Mouse (Mus musculus) CH12.LX (cell line): ENCODE results near the gene Sh2b2. TPM values are rescaled to one million over a fixed set of nuclear protein-coding genes. Genes with fewer than 3 reads are reported as not detected.

Experiments used
- DNase-seq: peaks from one replicate; pipeline ENCODE4 v3.0.0-alpha.2; 2013; ENCODE audit errors: extremely low read depth
- H3K27ac ChIP-seq: 2 replicates; pipeline ENCODE4 v1.5.1; 2012; ENCODE audit warnings: low read depth, mild to moderate bottlenecking, control low read depth, moderate library complexity; ENCODE audit not compliant: insufficient read depth
- H3K27me3 ChIP-seq: replicated peaks from 2 replicates; pipeline ENCODE3; 2012; ENCODE audit warnings: inconsistent platforms
- H3K36me3 ChIP-seq, 2 experiments: replicated peaks in 1 of 2; 2 replicates each; pipeline versions ENCODE3 to v1.6.1; 2012; ENCODE audit warnings: inconsistent platforms in 1 of 2, low read length in 1 of 2, mild to moderate bottlenecking in 1 of 2, mixed read lengths in 1 of 2, moderate library complexity in 1 of 2; ENCODE audit not compliant: control insufficient read depth in 1 of 2, insufficient read depth in 1 of 2
- H3K4me1 ChIP-seq, 2 experiments: 2 replicates each; pipeline ENCODE4 v1.6.1; 2012; ENCODE audit warnings: inconsistent platforms in 1 of 2, moderate library complexity in 1 of 2; ENCODE audit not compliant: insufficient read depth in 2 of 2, control insufficient read depth in 1 of 2
- H3K4me2 ChIP-seq: 2 replicates; pipeline ENCODE4 v1.6.1; 2012; ENCODE audit warnings: low read depth, mild to moderate bottlenecking, control low read depth; ENCODE audit not compliant: poor library complexity, insufficient read depth, severe bottlenecking
- H3K4me3 ChIP-seq, 3 experiments: fragments of 150-350 bp in 1 of 3; sonication (generic) in 1 of 3; replicated peaks in 1 of 3; 2 replicates each; pipeline versions ENCODE3 to v1.5.1; 2011 to 2012; ENCODE audit warnings: low read depth in 2 of 3, low read length in 2 of 3, mild to moderate bottlenecking in 2 of 3, moderate library complexity in 2 of 3, control low read depth in 1 of 3, improper control_type of control experiment in 1 of 3, inconsistent platforms in 1 of 3, mixed read lengths in 1 of 3; ENCODE audit not compliant: poor library complexity in 1 of 3
- H3K79me2 ChIP-seq: replicated peaks from 2 replicates; pipeline ENCODE4 v1.6.1; 2012; ENCODE audit warnings: mild to moderate bottlenecking, moderate library complexity; ENCODE audit not compliant: control insufficient read depth, poor library complexity, insufficient read depth, severe bottlenecking; ENCODE audit errors: extremely low read depth
- H3K9ac ChIP-seq: 2 replicates; pipeline ENCODE4 v1.6.1; 2012; ENCODE audit warnings: low read depth, mild to moderate bottlenecking, control low read depth, moderate library complexity; ENCODE audit not compliant: insufficient read depth
- H3K9me3 ChIP-seq: replicated peaks from 2 replicates; pipeline ENCODE3; 2012; ENCODE audit warnings: low read length, inconsistent platforms, mixed read lengths
- BHLHE40 ChIP-seq: IDR thresholded peaks from 2 replicates; pipeline ENCODE4 v1.6.1; 2011; ENCODE audit warnings: mild to moderate bottlenecking, low read depth, low read length, improper control_type of control experiment
- CTCF ChIP-seq, 2 experiments: IDR thresholded peaks in 1 of 2; conservative IDR thresholded peaks in 1 of 2; 2 replicates each; pipeline ENCODE4 v1.5.1; 2011 to 2012; ENCODE audit warnings: low read depth in 2 of 2, low read length in 2 of 2, improper control_type of control experiment in 1 of 2, inconsistent platforms in 1 of 2, mild to moderate bottlenecking in 1 of 2, moderate library complexity in 1 of 2
- EP300 ChIP-seq: IDR thresholded peaks from 2 replicates; pipeline ENCODE4 v1.6.1; 2011; ENCODE audit warnings: low read length, improper control_type of control experiment
- ETS1 ChIP-seq: conservative IDR thresholded peaks from 2 replicates; pipeline ENCODE4 v1.6.1; 2012; ENCODE audit warnings: low read depth, mild to moderate bottlenecking, inconsistent platforms, low read length, improper control_type of control experiment, moderate library complexity
- GABPA ChIP-seq: IDR thresholded peaks from 2 replicates; pipeline ENCODE4 v1.6.1; 2012; ENCODE audit warnings: low read depth, low read length, improper control_type of control experiment, inconsistent platforms; ENCODE audit not compliant: insufficient replicate concordance
- JUN ChIP-seq: IDR thresholded peaks from 2 replicates; pipeline ENCODE4 v1.6.1; 2011; ENCODE audit warnings: low read depth, mild to moderate bottlenecking, low read length, improper control_type of control experiment, moderate library complexity; ENCODE audit not compliant: insufficient read depth
- KAT2A ChIP-seq: IDR thresholded peaks from 2 replicates; pipeline ENCODE4 v1.6.1; 2012; ENCODE audit warnings: low read length, improper control_type of control experiment, inconsistent platforms; ENCODE audit not compliant: insufficient replicate concordance
- MAFK ChIP-seq: IDR thresholded peaks from 2 replicates; pipeline ENCODE4 v1.6.1; 2011; ENCODE audit warnings: low read length, improper control_type of control experiment; ENCODE audit not compliant: insufficient replicate concordance
- NELFE ChIP-seq: IDR thresholded peaks from 2 replicates; pipeline ENCODE4 v1.6.1; 2011; ENCODE audit warnings: low read depth, low read length, improper control_type of control experiment
- NRF1 ChIP-seq: IDR thresholded peaks from 2 replicates; pipeline ENCODE4 v1.6.1; 2014; ENCODE audit warnings: low read depth, mild to moderate bottlenecking, inconsistent platforms, low read length, improper control_type of control experiment, moderate library complexity
- POLR2A ChIP-seq: IDR thresholded peaks from 2 replicates; pipeline ENCODE4 v1.6.1; 2011; ENCODE audit warnings: low read depth, mild to moderate bottlenecking, improper control_type of control experiment, low read length
- POLR2AphosphoS2 ChIP-seq: IDR thresholded peaks from 2 replicates; pipeline ENCODE4 v1.6.1; 2011; ENCODE audit warnings: low read depth, low read length, improper control_type of control experiment
- RAD21 ChIP-seq: IDR thresholded peaks from 2 replicates; pipeline ENCODE4 v1.6.1; 2011; ENCODE audit warnings: low read depth, mild to moderate bottlenecking, low read length, improper control_type of control experiment, moderate library complexity
- SMC3 ChIP-seq: IDR thresholded peaks from 2 replicates; pipeline ENCODE4 v1.6.1; 2011; ENCODE audit warnings: low read depth, low read length, improper control_type of control experiment
- TBP ChIP-seq: conservative IDR thresholded peaks from 2 replicates; pipeline ENCODE4 v1.6.1; 2011; ENCODE audit warnings: low read depth, low read length, improper control_type of control experiment
- USF1 ChIP-seq: IDR thresholded peaks from 2 replicates; pipeline ENCODE4 v1.6.1; 2014; ENCODE audit warnings: low read depth, mild to moderate bottlenecking, inconsistent platforms, low read length, improper control_type of control experiment
- ZC3H11A ChIP-seq: IDR thresholded peaks from 2 replicates; pipeline ENCODE4 v1.6.1; 2012; ENCODE audit warnings: low read depth, mild to moderate bottlenecking, inconsistent platforms, low read length, improper control_type of control experiment
- ZKSCAN1 ChIP-seq: IDR thresholded peaks from 2 replicates; pipeline ENCODE4 v1.6.1; 2012; ENCODE audit warnings: low read depth, inconsistent platforms, low read length, improper control_type of control experiment, borderline replicate concordance
- ZMIZ1 ChIP-seq: IDR thresholded peaks from 2 replicates; pipeline ENCODE4 v1.6.1; 2012; ENCODE audit warnings: low read depth, mild to moderate bottlenecking, inconsistent platforms, low read length, improper control_type of control experiment
- ZNF384 ChIP-seq: IDR thresholded peaks from 2 replicates; pipeline ENCODE4 v1.6.1; 2012; ENCODE audit warnings: low read depth, low read length, improper control_type of control experiment, inconsistent platforms
- dilution Hi-C: fragments of 300-500 bp; cut with MboI; formaldehyde crosslinking; loops from 2 replicates; pipeline ENCODE4 v1.14.3; 2020; ENCODE audit warnings: low sequenced_read_pairs; ENCODE audit not compliant: extremely low pct_unique_long_range_greater_than_20kb, extremely low pct_ligation_motif_present
- in situ Hi-C: fragments of 300-500 bp; cut with MboI; formaldehyde crosslinking; loops from 3 replicates; pipeline ENCODE4 v1.14.3; 2019; ENCODE audit warnings: low sequenced_read_pairs, low pct_ligation_motif_present, low pct_unique_long_range_greater_than_20kb, mixed read lengths
- polyA plus RNA-seq: library from polyadenylated mRNA; unstranded; fragments of >175 nt; gene quantifications from 2 replicates; pipeline ENCODE4 v1.2.1, GENCODE M21; 2012; ENCODE audit warnings: low read depth; ENCODE audit not compliant: insufficient read length
- total RNA-seq, 2 experiments: library from RNA; depleted of rRNA; stranded (reverse); fragments of 300-350 nt in 1 of 2; fragments of >200 nt in 1 of 2; gene quantifications; 2 replicates each; pipeline ENCODE4 v1.2.3; 2012 to 2014

Sh2b2 gene
- total and polyA plus RNA-seq, 3 experiments, result 8.5 to 27.8 (median 17.9) TPM

GRCm38 (mm10) chr5:136286566-136286965 is 40.2 kb upstream of the Sh2b2 start:
- dilution Hi-C loops, result no loop called here
- no peaks in the 10 kb centered on the region for H3K27me3 ChIP-seq

GRCm38 (mm10) chr5:136285106-136285505 is 38.8 kb upstream of the Sh2b2 start:
- DNase-seq, result no peak
- H3K79me2 ChIP-seq, result no peaks in the 10 kb centered on the region
- in situ Hi-C loops, result no loop called here
- H3K4me2 ChIP-seq, result no peak overlapping the region
- H3K4me1 ChIP-seq, result no peaks in the 10 kb centered on the region
- dilution Hi-C loops, result no loop called here
- H3K4me3 ChIP-seq, result no peak overlapping the region
- H3K36me3 ChIP-seq, result peaks cover 43 to 92% of the 10 kb centered on the region in 2 experiments
- H3K27me3 ChIP-seq, result no peaks in the 10 kb centered on the region
- H3K27ac ChIP-seq, result no peak overlapping the region
- H3K9me3 ChIP-seq, result no peaks in the 10 kb centered on the region
- H3K9ac ChIP-seq, result no peak overlapping the region
- no peak for TF ChIP-seq POLR2AphosphoS2
- no peak for TF ChIP-seq MAFK
- TF ChIP-seq USF1, result no peak
- TF ChIP-seq NRF1, result no peak
- no peak for TF ChIP-seq ZNF384
- TF ChIP-seq ZMIZ1, result no peak
- TF ChIP-seq NELFE, result no peak
- no peak for TF ChIP-seq BHLHE40
- no peak for TF ChIP-seq KAT2A

More at GRCm38 (mm10) chr5:136286566-136286965, 40.2 kb upstream of the Sh2b2 start:
- Histone ChIP-seq H3K79me2 (no peaks in the 10 kb centered on the region), H3K9ac (no peak overlapping the region), H3K27ac (no peak overlapping the region), H3K9me3 (no peaks in the 10 kb centered on the region), H3K36me3 (peaks cover 34 to 89% of the 10 kb centered on the region in 2 experiments), H3K4me3 (no peak overlapping the region), H3K4me1 (no peaks in the 10 kb centered on the region), H3K4me2 (no peak overlapping the region)
- TF ChIP-seq RAD21, result no peak
- no peak for TF ChIP-seq POLR2AphosphoS2
- no peak for TF ChIP-seq ZC3H11A
- no peak for TF ChIP-seq ZKSCAN1
- no peak for TF ChIP-seq ETS1
- no peak for DNase-seq
- in situ Hi-C loops, result no loop called here

GRCm38 (mm10) chr5:136281351-136281750 is 35.0 kb upstream of the Sh2b2 start:
- H3K27me3 ChIP-seq, result no peaks in the 10 kb centered on the region
- no peaks in the 10 kb centered on the region for H3K4me1 ChIP-seq
- H3K4me3 ChIP-seq, result no peak overlapping the region
- no peaks in the 10 kb centered on the region for H3K79me2 ChIP-seq
- no peak overlapping the region for H3K4me2 ChIP-seq
- DNase-seq, result peak; percentile 16
- no peaks in the 10 kb centered on the region for H3K9me3 ChIP-seq
- H3K9ac ChIP-seq, result no peak overlapping the region
- in situ Hi-C loops, result no loop called here
- dilution Hi-C loops, result no loop called here
- H3K36me3 ChIP-seq, result peaks cover 46 to 98% of the 10 kb centered on the region in 2 experiments
- TF ChIP-seq ZC3H11A (peak; percentile 11; the same call in 1 of the 2 replicates), CTCF (conservative IDR thresholded peaks at IDR 0.05 in 1 of 2, IDR thresholded peaks at IDR 0.05 in 1 of 2; ENCODE audit: low read depth in 2 of 2, low read length in 2 of 2) (peak; percentile 33 to 68), JUN (no peak), EP300 (no peak), SMC3 (peak; percentile 69), TBP (no peak), ZNF384 (no peak), RAD21 (peak; percentile 73), POLR2A (no peak), NELFE (no peak), GABPA (no peak)
- no peak overlapping the region for H3K27ac ChIP-seq
